Mouse (Mus musculus): Measurements from ENCODE around the gene Robo3.
A peak's percentile ranks its signal among the peaks of the same experiment; 100 is the strongest.

Gene Robo3

GRCm38 (mm10) chr9:37432720-37433421, at the start of gene Robo3:
Gene Robo3 (minus strand): TSS chr9:37433246.
- no peak for DNase-seq (ENCODE audit: low read depth, low spot score)
- no peaks in the 10 kb centered on the region for H3K36me3 ChIP-seq (ENCODE audit: control insufficient read depth, insufficient read depth, low read length, poor library complexity, severe bottlenecking)
- H3K27me3 ChIP-seq (ENCODE audit: control insufficient read depth, insufficient read depth, low read length, poor library complexity, severe bottlenecking): no peaks in the 10 kb centered on the region; the same call in 1 of the 2 replicates

GRCm38 (mm10) chr9:37474923-37475322, 41.9 kb upstream of the Robo3 start:
- H3K36me3 ChIP-seq (ENCODE audit: control insufficient read depth, insufficient read depth, low read length, poor library complexity, severe bottlenecking): no peaks in the 10 kb centered on the region
- no peak for DNase-seq (ENCODE audit: low read depth, low spot score)
- no peaks in the 10 kb centered on the region for H3K27me3 ChIP-seq (ENCODE audit: control insufficient read depth, insufficient read depth, low read length, poor library complexity, severe bottlenecking)

GRCm38 (mm10) chr9:37473611-37474125, 40.6 kb upstream of the Robo3 start:
- DNase-seq (ENCODE audit: low read depth, low spot score): no peak
- Histone ChIP-seq H3K27me3 (ENCODE audit: control insufficient read depth, insufficient read depth, low read length, poor library complexity, severe bottlenecking) (no peaks in the 10 kb centered on the region), H3K36me3 (ENCODE audit: control insufficient read depth, insufficient read depth, low read length, poor library complexity, severe bottlenecking) (no peaks in the 10 kb centered on the region)

GRCm38 (mm10) chr9:37462764-37463163, 29.7 kb upstream of the Robo3 start:
- H3K27me3 ChIP-seq (ENCODE audit: control insufficient read depth, insufficient read depth, low read length, poor library complexity, severe bottlenecking): peaks cover 1% of the 10 kb centered on the region; the same call in 1 of the 2 replicates
- DNase-seq (ENCODE audit: low read depth, low spot score): peak; percentile 73

GRCm38 (mm10) chr9:37461571-37461970, 28.5 kb upstream of the Robo3 start:
- Histone ChIP-seq H3K27me3 (ENCODE audit: control insufficient read depth, insufficient read depth, low read length, poor library complexity, severe bottlenecking) (peaks cover 1% of the 10 kb centered on the region; the same call in 1 of the 2 replicates), H3K36me3 (ENCODE audit: control insufficient read depth, insufficient read depth, low read length, poor library complexity, severe bottlenecking) (no peaks in the 10 kb centered on the region)
- no peak for DNase-seq (ENCODE audit: low read depth, low spot score)

More at GRCm38 (mm10) chr9:37462764-37463163, 29.7 kb upstream of the Robo3 start:
- no peaks in the 10 kb centered on the region for H3K36me3 ChIP-seq (ENCODE audit: control insufficient read depth, insufficient read depth, low read length, poor library complexity, severe bottlenecking)

- Histone ChIP-seq H3K27me3 (ENCODE audit: control insufficient read depth, insufficient read depth, low read length, poor library complexity, severe bottlenecking) (peaks cover 3% of the 10 kb centered on the region; the same call in 1 of the 2 replicates), H3K36me3 (ENCODE audit: control insufficient read depth, insufficient read depth, low read length, poor library complexity, severe bottlenecking) (no peaks in the 10 kb centered on the region)
- no peak for DNase-seq (ENCODE audit: low read depth, low spot score)
Measured at GRCm38 (mm10) chr9:37460961-37461340, 27.9 kb upstream of the Robo3 start.

- Histone ChIP-seq H3K27me3 (ENCODE audit: control insufficient read depth, insufficient read depth, low read length, poor library complexity, severe bottlenecking) (peaks cover 3% of the 10 kb centered on the region; the same call in 1 of the 2 replicates), H3K36me3 (ENCODE audit: control insufficient read depth, insufficient read depth, low read length, poor library complexity, severe bottlenecking) (no peaks in the 10 kb centered on the region)
- peak; percentile 51 for DNase-seq (ENCODE audit: low read depth, low spot score)
Measured at GRCm38 (mm10) chr9:37460043-37460960, 27.3 kb upstream of the Robo3 start.

- no peak for DNase-seq (ENCODE audit: low read depth, low spot score)
- H3K36me3 ChIP-seq (ENCODE audit: control insufficient read depth, insufficient read depth, low read length, poor library complexity, severe bottlenecking): no peaks in the 10 kb centered on the region
- H3K27me3 ChIP-seq (ENCODE audit: control insufficient read depth, insufficient read depth, low read length, poor library complexity, severe bottlenecking): peaks cover 3% of the 10 kb centered on the region; the same call in 1 of the 2 replicates
Measured at GRCm38 (mm10) chr9:37459665-37460042, 26.6 kb upstream of the Robo3 start.

GRCm38 (mm10) chr9:37457151-37457550, 24.1 kb upstream of the Robo3 start:
- H3K27me3 ChIP-seq (ENCODE audit: control insufficient read depth, insufficient read depth, low read length, poor library complexity, severe bottlenecking): peaks cover 2% of the 10 kb centered on the region; the same call in 1 of the 2 replicates
- DNase-seq (ENCODE audit: low read depth, low spot score): no peak
- H3K36me3 ChIP-seq (ENCODE audit: control insufficient read depth, insufficient read depth, low read length, poor library complexity, severe bottlenecking): no peaks in the 10 kb centered on the region

- Histone ChIP-seq H3K27me3 (ENCODE audit: control insufficient read depth, insufficient read depth, low read length, poor library complexity, severe bottlenecking) (peaks cover 1% of the 10 kb centered on the region; the same call in 1 of the 2 replicates), H3K36me3 (ENCODE audit: control insufficient read depth, insufficient read depth, low read length, poor library complexity, severe bottlenecking) (no peaks in the 10 kb centered on the region)
- DNase-seq (ENCODE audit: low read depth, low spot score): no peak
Measured at GRCm38 (mm10) chr9:37456481-37456910, 23.4 kb upstream of the Robo3 start.

- no peak for DNase-seq (ENCODE audit: low read depth, low spot score)
- no peaks in the 10 kb centered on the region for H3K36me3 ChIP-seq (ENCODE audit: control insufficient read depth, insufficient read depth, low read length, poor library complexity, severe bottlenecking)
- peaks cover 1% of the 10 kb centered on the region; the same call in 1 of the 2 replicates for H3K27me3 ChIP-seq (ENCODE audit: control insufficient read depth, insufficient read depth, low read length, poor library complexity, severe bottlenecking)
Measured at GRCm38 (mm10) chr9:37455868-37456267, 22.8 kb upstream of the Robo3 start.

GRCm38 (mm10) chr9:37454991-37455390, 21.9 kb upstream of the Robo3 start:
- Histone ChIP-seq H3K36me3 (ENCODE audit: control insufficient read depth, insufficient read depth, low read length, poor library complexity, severe bottlenecking) (no peaks in the 10 kb centered on the region), H3K27me3 (ENCODE audit: control insufficient read depth, insufficient read depth, low read length, poor library complexity, severe bottlenecking) (peaks cover 1% of the 10 kb centered on the region; the same call in 1 of the 2 replicates)
- DNase-seq (ENCODE audit: low read depth, low spot score): no peak

GRCm38 (mm10) chr9:37454011-37454492, 21.0 kb upstream of the Robo3 start:
- no peak for DNase-seq (ENCODE audit: low read depth, low spot score)
- no peaks in the 10 kb centered on the region for H3K36me3 ChIP-seq (ENCODE audit: control insufficient read depth, insufficient read depth, low read length, poor library complexity, severe bottlenecking)
- peaks cover 1% of the 10 kb centered on the region; the same call in 1 of the 2 replicates for H3K27me3 ChIP-seq (ENCODE audit: control insufficient read depth, insufficient read depth, low read length, poor library complexity, severe bottlenecking)

GRCm38 (mm10) chr9:37453328-37453727, 20.3 kb upstream of the Robo3 start:
- DNase-seq (ENCODE audit: low read depth, low spot score): no peak
- H3K27me3 ChIP-seq (ENCODE audit: control insufficient read depth, insufficient read depth, low read length, poor library complexity, severe bottlenecking): peaks cover 1% of the 10 kb centered on the region; the same call in 1 of the 2 replicates
- no peaks in the 10 kb centered on the region for H3K36me3 ChIP-seq (ENCODE audit: control insufficient read depth, insufficient read depth, low read length, poor library complexity, severe bottlenecking)
